Comparison of ENCODE assay signal across 11 mouse cellular contexts in the genomic region with DNA sequence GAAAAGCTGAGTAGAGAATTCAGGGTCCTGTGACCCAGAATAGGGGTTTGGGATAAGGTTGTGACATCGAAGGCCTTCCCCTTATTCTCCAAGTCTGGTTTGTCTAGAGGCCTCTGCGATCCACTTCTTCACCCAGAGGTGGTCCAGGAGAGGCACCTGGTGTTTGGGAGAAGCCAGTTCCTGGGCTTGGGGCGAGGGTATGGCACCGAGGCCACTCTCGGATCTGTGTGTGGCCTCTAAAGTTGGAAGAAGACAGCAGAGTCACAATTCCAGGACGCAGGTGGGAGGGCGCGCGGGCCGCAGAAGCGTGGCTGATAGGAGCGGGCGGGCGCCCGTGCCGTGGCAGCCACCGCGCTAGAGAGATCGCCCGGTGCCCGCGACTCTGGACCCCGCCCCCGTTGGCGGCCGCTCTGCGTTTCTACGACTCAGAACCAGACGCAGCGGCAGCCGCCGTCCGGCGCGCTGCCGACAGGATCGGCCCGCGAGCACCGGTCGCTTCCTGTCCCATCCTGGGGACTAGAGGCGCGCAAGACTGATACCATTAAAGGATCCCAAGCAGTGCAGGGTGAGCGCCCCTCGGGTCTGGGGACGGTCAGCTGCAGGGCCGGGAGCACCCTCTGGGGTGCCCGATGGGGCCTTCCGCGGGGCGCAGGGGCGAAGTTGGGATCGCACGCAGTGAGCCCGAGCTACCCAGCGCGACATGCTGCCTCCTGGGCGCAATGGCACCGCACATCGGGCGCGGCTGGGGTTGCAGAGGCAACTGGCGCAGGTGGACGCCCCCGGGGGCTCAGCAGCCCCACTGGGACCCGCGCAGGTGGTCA. TPM values are rescaled to one million over a fixed set of nuclear protein-coding genes. Genes with fewer than 3 reads are reported as not detected.
A peak's percentile ranks its signal among the peaks of the same experiment; 100 is the strongest.
DNase-seq lines count a peak whose midpoint lies in the region; ATAC-seq and TF ChIP-seq lines count a peak whose summit lies in the region.
"Had no signal": no experiment of that assay in that cellular context is flagged by ENCODE, and none has a peak within 500 bp of the region (broad histone marks: within the 10 kb centered on the region; RNA-seq: fewer than 3 reads in every experiment).

Gene Drd5, plus strand, starts transcription at position 402 of the 821 bp plus-strand sequence.

- no peak for DNase-seq in heart, adult 9 months (ENCODE audit: low spot score in 2 of 2)
- DNase-seq in R1 (ENCODE audit: low read depth, low spot score): peak; percentile 37
- DNase-seq in forebrain, postnatal 0 days: peak; percentile 12
- no peak for DNase-seq in right cerebral cortex, adult 2 months (ENCODE audit: low spot score in 2 of 2)
- no peak for DNase-seq in lung, postnatal 25 days (ENCODE audit: low spot score)

- ATAC-seq in heart, embryonic 14.5 days (ENCODE audit: insufficient number of reproducible peaks, insufficient read depth, low FRiP score, low read depth): no peak
- peak; percentile 61 for ATAC-seq in forebrain, postnatal 0 days
- peak; percentile 58 for ATAC-seq in midbrain, embryonic 13.5 days
- no peak for ATAC-seq in megakaryocyte, adult 5-6 weeks (ENCODE audit: poor library complexity, severe bottlenecking)

- no peaks in the 10 kb centered on the region for H3K36me3 ChIP-seq in heart, embryonic 14.5 days (ENCODE audit: control insufficient read depth, insufficient read depth, low read length)
- no peaks in the 10 kb centered on the region for H3K36me3 ChIP-seq in forebrain, postnatal 0 days (ENCODE audit: insufficient read depth)
- H3K36me3 ChIP-seq in midbrain, embryonic 13.5 days: no peaks in the 10 kb centered on the region

- H3K9ac ChIP-seq in heart, embryonic 14.5 days (ENCODE audit: low read length): no peak within 1 kb of the TSS
- H3K9ac ChIP-seq in forebrain, postnatal 0 days: peak within 1 kb of the TSS; percentile 43
- peak within 1 kb of the TSS; percentile 61 for H3K9ac ChIP-seq in midbrain, embryonic 13.5 days (replicated peaks)

- peaks cover 51% of the 10 kb centered on the region for H3K27me3 ChIP-seq in heart, embryonic 14.5 days (ENCODE audit: control insufficient read depth, insufficient read depth, low read length)
- H3K27me3 ChIP-seq in forebrain, postnatal 0 days (ENCODE audit: insufficient read depth, low read length): peaks cover 25% of the 10 kb centered on the region
- H3K27me3 ChIP-seq in midbrain, embryonic 13.5 days: peaks cover 42% of the 10 kb centered on the region

- H3K4me1 ChIP-seq in heart, embryonic 14.5 days (ENCODE audit: control insufficient read depth in 2 of 2, insufficient read depth in 2 of 2, low read length in 2 of 2): peaks cover 0 to 3% of the 10 kb centered on the region in 2 experiments; a peak in 1 of 4 replicates
- 0 out of 2 replicates have a peak, but pooled peaks cover 4% of the 10 kb centered on the region for H3K4me1 ChIP-seq in forebrain, postnatal 0 days (ENCODE audit: insufficient read depth)
- peaks cover 11% of the 10 kb centered on the region for H3K4me1 ChIP-seq in midbrain, embryonic 13.5 days (replicated peaks)

- no peak for TF ChIP-seq CTCF in forebrain, postnatal 0 days (IDR thresholded peaks at IDR 0.05; ENCODE audit: low read depth)

- no peaks in the 10 kb centered on the region for H3K9me3 ChIP-seq in heart, embryonic 14.5 days (ENCODE audit: control insufficient read depth, low read length)
- H3K9me3 ChIP-seq in forebrain, postnatal 0 days (ENCODE audit: low read length): no peaks in the 10 kb centered on the region
- no peaks in the 10 kb centered on the region for H3K9me3 ChIP-seq in midbrain, embryonic 13.5 days

- peak within 1 kb of the TSS; percentile 62 for H3K4me2 ChIP-seq in heart, embryonic 14.5 days (ENCODE audit: low read length)
- peak within 1 kb of the TSS; percentile 68 for H3K4me2 ChIP-seq in forebrain, postnatal 0 days (ENCODE audit: low read depth)
- peak within 1 kb of the TSS; percentile 74 for H3K4me2 ChIP-seq in midbrain, embryonic 13.5 days (replicated peaks)

- H3K27ac ChIP-seq in heart, embryonic 14.5 days (replicated peaks in 1 of 2; ENCODE audit: control insufficient read depth in 1 of 2, insufficient read depth in 1 of 2, low read depth in 2 of 2, low read length in 2 of 2): no peak within 1 kb of the TSS
- no peak within 1 kb of the TSS for H3K27ac ChIP-seq in forebrain, postnatal 0 days (ENCODE audit: low read depth, low read length)
- no peak within 1 kb of the TSS for H3K27ac ChIP-seq in midbrain, embryonic 13.5 days

- 3% methylated on average over 62 of the region's 67 CpGs for WGBS in heart, embryonic 14.5 days
- WGBS in forebrain, postnatal 0 days: 5% methylated on average over 67 of the region's 67 CpGs
- 2% methylated on average over 67 of the region's 67 CpGs for WGBS in midbrain, embryonic 13.5 days

- H3K4me3 ChIP-seq in heart, embryonic 14.5 days (ENCODE audit: control insufficient read depth in 1 of 2, insufficient read depth in 1 of 2, low read depth in 1 of 2, low read length in 2 of 2): peak within 1 kb of the TSS; percentile 2 to 31; a peak in 3 of 4 replicates
- H3K4me3 ChIP-seq in forebrain, postnatal 0 days (ENCODE audit: low read depth, low read length): peak within 1 kb of the TSS; percentile 37
- peak within 1 kb of the TSS; percentile 47 for H3K4me3 ChIP-seq in midbrain, embryonic 13.5 days (replicated peaks)

RNA-seq across cellular contexts. Expression of gene Drd5, which starts in this region (rescaled TPM):
- polyA plus RNA-seq in heart, embryonic 14.5 days (2014; fragmentation: Nextera tagmentation; extraction: Ambion mirVana): not detected in 2 replicates
- total RNA-seq in forebrain, postnatal 0 days (2014; rRNA removed): 0.69 and 2.9 TPM in 2 replicates
- polyA plus RNA-seq in forebrain, postnatal 0 days (2015; fragmentation: Nextera tagmentation; extraction: Ambion mirVana): 0.74 and 1.3 TPM in 2 replicates
- 0.13 and 0.26 TPM in 2 replicates for polyA plus RNA-seq in midbrain, embryonic 13.5 days (2015; fragmentation: Nextera tagmentation; extraction: Ambion mirVana)
- total RNA-seq in megakaryocyte, adult 5-6 weeks (2015): not detected in 2 replicates
- not detected in 2 replicates for total RNA-seq in megakaryocyte, adult 5-6 weeks (2017)
- total RNA-seq: CH12.LX; common myeloid progenitor, adult 5-6 weeks had no signal
- polyA plus RNA-seq: liver, embryonic 16.5 days had no signal

Comparison
In these comparisons a context has a peak if more than half of its experiments do, and no peak if none do; other contexts are left out.
1. Peak in ATAC-seq, H3K4me3 ChIP-seq, H3K9ac ChIP-seq and H3K4me2 ChIP-seq in midbrain, embryonic 13.5 days; RNA of the gene not detected or under 1 TPM.
2. DNase-seq: peak in R1 (single experiment) and forebrain, postnatal 0 days (single experiment); none in heart, adult 9 months (0 of 2), right cerebral cortex, adult 2 months (0 of 2) and lung, postnatal 25 days (single experiment).
3. Peak in every context shown above with its lines, with median percentiles within 50 percentile points of each other: H3K4me2 ChIP-seq and H3K4me3 ChIP-seq.